Mouse (Mus musculus) lung, adult 2 months (tissue): ENCODE measurements around the gene Eml4.

Source experiments
- CTCF ChIP-seq: fragments of 200-500 bp; IDR thresholded peaks from 2 replicates; pipeline ENCODE4 v1.5.1; 2011; ENCODE audit warnings: mild to moderate bottlenecking, low read length, control low read depth; ENCODE audit not compliant: insufficient read depth
- POLR2A ChIP-seq: fragments of 200-500 bp; IDR thresholded peaks from 2 replicates; pipeline ENCODE4 v1.6.1; 2011; ENCODE audit warnings: low read depth, mild to moderate bottlenecking, control low read depth, low read length, borderline replicate concordance; ENCODE audit errors: extremely low read depth

- no peak for TF ChIP-seq POLR2A
- no peak for TF ChIP-seq CTCF
Observed at GRCm38 (mm10) chr17:83449583-83449982, 98.9 kb downstream of the Eml4 start.
